Mouse (Mus musculus) lung, adult 2 months (tissue): Measurements from ENCODE around the gene Fmod.

ENCODE experiments used
- CTCF ChIP-seq: fragments of 200-500 bp; IDR thresholded peaks from 2 replicates; pipeline ENCODE4 v1.5.1; 2011; ENCODE audit warnings: mild to moderate bottlenecking, low read length, control low read depth; ENCODE audit not compliant: insufficient read depth
- POLR2A ChIP-seq: fragments of 200-500 bp; IDR thresholded peaks from 2 replicates; pipeline ENCODE4 v1.6.1; 2011; ENCODE audit warnings: low read depth, mild to moderate bottlenecking, control low read depth, low read length, borderline replicate concordance; ENCODE audit errors: extremely low read depth

- no peak for TF ChIP-seq CTCF
- TF ChIP-seq POLR2A, result no peak
Measured at GRCm38 (mm10) chr1:134086017-134086416, 49.0 kb downstream of the Fmod start.
